Mouse (Mus musculus): ENCODE results near the gene Tspan1. TPM values are rescaled to one million over a fixed set of nuclear protein-coding genes. Genes with fewer than 3 reads are reported as not detected.

Tspan1 gene
- polyA plus RNA-seq, 1 experiment: 0.07 TPM

GRCm38 (mm10) chr4:116122762-116123161, 44.6 kb downstream of the Tspan1 start:
- TF ChIP-seq CTCF (IDR thresholded peaks at IDR 0.05; ENCODE audit: borderline replicate concordance, extremely low read depth, insufficient read depth, insufficient read length): no peak
- no peak for TF ChIP-seq POLR2A (IDR thresholded peaks at IDR 0.05; ENCODE audit: borderline replicate concordance, extremely low read depth, insufficient read depth, insufficient read length, poor library complexity, severe bottlenecking)
- no peak for DNase-seq (ENCODE audit: low read depth)

Other genes starting within 250 kb of the Tspan1 start
- gene Dmbx1, start 227.7 kb downstream of the Tspan1 start, polyA plus RNA-seq (2012; rRNA removed): 4.8 and 9.5 TPM in 2 replicates
- 14.5 and 20.1 TPM in 2 replicates for gene Faah, start 149.7 kb downstream of the Tspan1 start, polyA plus RNA-seq (2012; rRNA removed)
- gene Nsun4, start 113.7 kb downstream of the Tspan1 start, polyA plus RNA-seq (2012; rRNA removed): 8.1 and 8.2 TPM in 2 replicates
- 362 and 404 TPM in 2 replicates for gene Uqcrh, start 92.5 kb downstream of the Tspan1 start, polyA plus RNA-seq (2012; rRNA removed)
- 59.2 and 59.6 TPM in 2 replicates for gene Lrrc41, start 92.3 kb downstream of the Tspan1 start, polyA plus RNA-seq (2012; rRNA removed)
- 8.1 and 13.1 TPM in 2 replicates for gene Rad54l, start 43.9 kb downstream of the Tspan1 start, polyA plus RNA-seq (2012; rRNA removed)
- 73.2 and 79.8 TPM in 2 replicates for gene Pomgnt1, start 43.8 kb downstream of the Tspan1 start, polyA plus RNA-seq (2012; rRNA removed)
- 1.4 and 1.5 TPM in 2 replicates for gene Lurap1, start 16.3 kb downstream of the Tspan1 start, polyA plus RNA-seq (2012; rRNA removed)
- not detected in 2 replicates for gene 1700042G07Rik, start 5.8 kb upstream of the Tspan1 start, polyA plus RNA-seq (2012; rRNA removed)
- gene Gm49337, start 5.8 kb upstream of the Tspan1 start, polyA plus RNA-seq (2012; rRNA removed): not detected in 2 replicates
- 117 and 122 TPM in 2 replicates for gene Pik3r3, start 54.0 kb upstream of the Tspan1 start, polyA plus RNA-seq (2012; rRNA removed)

Measured in brain, embryonic 14.5 days (tissue).